Mouse (Mus musculus) heart, adult 9 months (tissue): Measurements from ENCODE around the gene Camta1.

Source experiments
- DNase-seq, 2 experiments: peaks; one replicate each; pipeline ENCODE4 v3.0.0; 2022; ENCODE audit warnings: low spot score in 2 of 2

Camta1 gene

GRCm38 (mm10) chr4:151449981-151450380 lies 411.7 kb downstream of the Camta1 start:
- no peak for DNase-seq

- DNase-seq: no peak
Observed at GRCm38 (mm10) chr4:151448341-151448740, 413.3 kb downstream of the Camta1 start.

DNA sequence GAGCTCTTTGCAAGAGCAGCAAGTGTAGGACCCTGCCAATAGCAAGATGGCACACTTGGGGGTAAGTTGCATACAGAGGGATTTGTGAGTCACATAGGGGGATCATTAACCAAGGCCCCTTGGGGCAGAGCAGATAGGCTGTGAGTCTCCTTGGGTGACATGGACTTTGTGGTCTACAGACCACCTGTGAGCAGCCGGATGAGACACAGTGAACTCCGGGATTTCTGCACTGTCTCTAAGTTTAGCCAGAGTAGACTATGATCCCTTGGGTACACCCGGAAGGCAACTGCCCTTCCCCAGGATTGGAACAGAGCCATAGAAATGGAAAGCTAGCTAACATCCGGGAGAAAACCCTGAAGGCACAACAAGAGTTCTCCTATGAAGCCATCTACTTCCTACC lies 417.0 kb downstream of the Camta1 start:
- DNase-seq: no peak

DNA sequence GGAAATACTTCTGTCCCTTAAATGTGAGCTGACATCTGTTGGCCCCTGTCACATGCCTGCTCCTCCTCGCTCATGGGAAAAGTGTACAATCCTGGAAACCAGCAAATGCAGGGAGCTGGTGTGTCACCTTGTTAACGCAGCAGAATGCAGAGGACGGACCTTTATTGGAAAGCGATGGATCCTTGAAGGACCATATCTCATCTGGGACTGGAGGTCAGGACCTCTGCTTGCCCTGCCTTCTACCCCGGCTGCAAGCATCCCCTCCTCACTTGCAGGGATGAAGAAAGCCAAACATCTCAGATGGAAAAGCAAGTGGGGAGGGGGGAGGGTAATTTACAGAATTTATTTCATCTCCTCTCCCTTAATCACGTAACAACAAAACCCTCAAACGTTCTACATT lies 423.1 kb downstream of the Camta1 start:
- no peak for DNase-seq

DNA sequence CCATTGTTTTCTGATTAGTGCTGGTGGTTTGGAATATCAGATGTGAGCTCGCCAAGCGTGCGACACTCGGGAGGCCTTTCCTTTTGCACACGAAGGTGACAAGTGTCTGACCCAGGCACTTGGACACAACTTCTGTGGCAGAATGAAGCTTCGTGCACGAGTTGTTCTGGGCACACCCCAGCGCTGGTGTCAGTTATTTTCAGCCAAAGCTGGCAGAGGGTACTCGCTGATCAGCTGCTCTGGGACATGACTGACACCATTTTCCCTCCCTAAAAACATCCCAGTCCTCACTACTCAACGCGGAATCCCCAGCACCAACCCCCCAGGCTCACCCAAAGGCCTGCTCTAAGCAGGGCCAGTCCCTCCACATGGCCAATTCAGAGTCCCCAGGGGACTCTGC lies 423.8 kb downstream of the Camta1 start:
- peak; percentile 8 to 23 for DNase-seq

DNA sequence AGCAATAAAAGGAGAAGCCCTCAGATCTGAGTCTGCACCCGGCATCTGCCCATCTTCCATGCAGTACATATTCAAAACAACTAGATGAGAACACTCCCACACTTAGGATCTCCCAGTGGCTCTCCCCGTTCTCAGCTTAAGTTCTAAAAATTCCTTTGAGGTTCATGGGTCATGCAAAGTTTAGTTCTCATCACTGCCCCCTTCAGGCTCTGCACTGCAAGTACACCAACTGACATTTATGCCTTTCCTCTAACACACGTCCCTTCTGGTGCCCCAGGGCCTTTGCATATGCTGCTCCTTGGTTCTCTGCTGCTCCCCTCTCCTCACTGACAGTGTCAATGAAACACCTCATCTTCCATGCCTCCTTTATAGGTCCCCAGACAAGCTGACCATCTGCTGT lies 436.5 kb downstream of the Camta1 start:
- no peak for DNase-seq

DNA sequence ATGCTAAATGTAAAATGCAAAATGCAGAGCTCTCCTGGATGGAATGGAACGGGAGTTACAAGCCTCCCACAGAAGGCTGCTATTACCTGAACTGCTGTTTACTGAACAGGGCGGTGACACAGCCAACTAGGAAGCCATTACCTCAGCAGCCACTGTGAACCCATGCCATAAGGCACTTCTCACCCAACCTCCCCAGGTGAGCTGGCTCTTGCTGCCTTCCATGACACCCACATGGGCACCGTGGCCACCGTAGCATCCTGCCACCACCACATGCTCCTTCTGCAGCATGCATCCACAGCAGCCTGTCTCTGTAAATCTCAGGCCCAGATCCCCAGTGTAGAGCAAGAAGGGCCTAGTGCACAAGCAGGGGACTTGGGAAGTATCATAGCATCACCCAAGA lies 438.8 kb downstream of the Camta1 start:
- DNase-seq: no peak

DNA sequence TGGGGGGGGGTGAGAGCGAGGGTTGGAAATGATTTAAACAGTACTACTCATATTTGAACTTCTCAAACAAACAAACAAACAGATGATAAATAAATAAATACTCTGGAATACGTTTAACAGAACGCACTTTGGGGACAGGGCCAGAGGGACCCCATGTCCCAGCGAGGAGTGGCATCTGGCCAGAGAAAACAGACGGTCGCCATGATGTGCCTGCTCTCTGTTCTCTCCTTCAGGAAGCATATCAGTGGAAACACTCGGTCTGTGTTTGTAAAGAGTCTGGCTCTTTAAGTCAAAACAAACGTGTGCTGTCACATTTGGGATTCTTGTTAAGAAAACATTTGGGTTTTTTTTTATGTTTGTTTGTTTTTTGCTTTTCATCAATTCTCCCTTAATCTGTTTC lies 439.3 kb downstream of the Camta1 start:
- DNase-seq: no peak

- DNase-seq: no peak
Observed at GRCm38 (mm10) chr4:151418344-151418875, 443.3 kb downstream of the Camta1 start.

GRCm38 (mm10) chr4:151415812-151416211 lies 445.9 kb downstream of the Camta1 start:
- DNase-seq: no peak

GRCm38 (mm10) chr4:151415376-151415775 lies 446.3 kb downstream of the Camta1 start:
- no peak for DNase-seq

DNA sequence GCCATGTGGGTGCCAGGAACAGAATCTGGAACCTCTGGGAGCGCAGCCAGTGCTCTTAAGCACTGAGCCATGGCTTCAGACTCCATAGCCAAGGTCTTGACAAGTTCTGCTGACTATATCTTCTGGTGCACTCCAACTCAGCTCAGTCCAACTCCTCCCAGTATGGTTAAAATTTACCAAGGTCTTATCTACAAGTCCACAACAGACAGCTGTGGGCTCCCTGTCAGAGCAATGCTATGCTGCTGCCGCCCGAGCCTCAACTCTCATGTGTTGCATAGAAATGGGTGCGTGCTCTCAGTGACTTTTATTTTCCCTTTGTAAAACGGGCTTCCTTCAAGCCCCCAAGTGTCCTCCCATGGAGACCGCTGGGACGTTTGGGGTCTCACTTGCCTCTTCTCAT lies 446.7 kb downstream of the Camta1 start:
- no peak for DNase-seq

DNA sequence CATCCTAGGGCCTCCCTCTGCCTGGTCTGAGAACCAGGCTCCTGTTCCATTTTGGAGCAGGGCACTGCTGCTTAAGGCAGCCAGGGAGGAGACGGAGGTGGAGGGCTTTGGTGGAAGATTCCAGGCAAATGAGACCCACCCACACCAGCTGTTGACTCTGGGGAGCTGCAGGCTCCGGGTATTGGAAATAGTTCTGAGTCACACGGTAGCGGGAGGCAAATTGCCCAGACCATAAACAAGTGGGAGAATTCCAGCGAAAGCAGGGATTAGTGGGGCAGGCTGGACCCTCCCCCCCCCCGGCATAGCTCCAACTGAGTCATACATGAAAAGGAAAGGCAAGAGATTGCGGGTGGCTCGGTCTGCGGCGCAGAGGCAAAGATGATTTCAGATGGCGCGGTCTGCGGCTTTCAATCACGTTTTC lies 450.0 kb downstream of the Camta1 start:
- DNase-seq: peak; percentile 43 to 76

DNA sequence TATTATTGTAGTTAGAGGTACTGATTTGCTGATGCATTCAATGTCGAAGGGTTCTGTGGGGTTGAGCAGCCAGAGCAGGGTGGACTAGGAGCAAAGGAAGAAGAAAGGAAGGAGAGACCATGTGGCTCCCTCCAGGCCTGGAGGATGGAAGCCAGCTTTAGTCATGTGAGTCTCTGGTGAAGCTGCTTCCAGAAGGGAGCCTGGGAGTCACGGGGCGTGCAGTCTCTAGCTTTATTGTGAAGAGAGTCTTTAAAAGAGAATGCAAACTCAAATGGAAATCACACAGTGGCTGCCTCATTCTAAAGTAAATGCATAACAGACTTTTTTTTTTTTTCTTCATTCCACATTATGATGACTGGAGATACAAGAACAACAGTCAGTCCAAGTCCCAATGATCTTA lies 450.7 kb downstream of the Camta1 start:
- no peak for DNase-seq

DNA sequence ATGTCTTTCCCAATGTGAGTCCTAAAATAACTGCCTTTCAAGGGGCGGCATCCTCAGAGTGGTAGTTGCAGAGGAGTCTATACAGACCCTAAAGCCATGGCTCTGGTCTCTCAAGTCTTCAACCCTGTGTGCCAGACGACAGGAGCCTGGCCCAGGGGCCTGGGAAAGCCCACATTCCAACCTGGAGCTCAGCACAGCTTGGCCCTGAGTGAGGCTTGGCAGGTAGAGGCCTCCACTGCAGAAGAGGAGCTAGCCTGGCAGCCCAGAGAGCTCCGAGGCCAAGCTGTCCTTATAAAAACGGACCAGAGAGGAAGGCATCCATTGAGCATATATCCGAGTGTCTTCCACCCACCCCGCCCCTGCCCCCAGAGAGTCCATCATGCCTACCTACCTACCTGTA lies 452.4 kb downstream of the Camta1 start:
- no peak for DNase-seq

DNA sequence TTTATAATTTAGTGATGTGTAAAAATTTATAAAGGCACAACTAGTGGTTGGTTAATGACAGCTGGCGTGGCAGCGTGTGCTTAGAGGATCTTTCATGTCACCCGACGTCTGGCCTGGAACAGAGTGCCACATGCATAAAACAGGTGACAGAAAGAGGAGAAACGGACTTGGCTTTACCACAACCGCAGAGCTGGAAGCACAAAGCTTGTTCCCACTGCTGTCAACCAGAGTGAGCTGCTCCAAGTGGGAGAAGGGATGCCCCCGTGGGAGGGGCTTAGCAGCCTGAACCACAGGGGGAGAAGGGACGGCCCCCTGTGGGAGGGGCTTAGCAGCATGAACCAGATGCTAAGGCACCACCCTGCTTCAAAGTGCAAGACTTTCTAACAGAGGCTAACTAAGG lies 452.9 kb downstream of the Camta1 start:
- DNase-seq: no peak

DNA sequence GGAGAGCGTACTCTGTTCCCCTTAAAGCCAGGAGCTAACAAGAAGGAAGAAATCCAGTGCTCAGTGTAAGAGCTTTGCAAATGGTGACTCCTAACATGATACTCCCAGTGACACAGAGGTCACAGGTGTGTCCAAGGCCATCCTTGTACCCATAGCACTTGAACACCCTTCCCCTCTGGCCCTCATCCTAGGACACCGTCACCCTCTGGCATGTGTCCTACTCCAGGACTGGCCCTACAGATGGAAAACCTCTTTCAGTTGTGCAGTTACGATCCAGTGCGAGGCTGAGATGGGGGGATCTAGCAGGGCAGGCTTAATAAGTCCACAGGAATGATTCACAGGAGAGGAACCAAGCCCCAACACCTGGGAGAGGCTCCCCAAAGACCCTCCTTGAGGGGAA lies 453.4 kb downstream of the Camta1 start:
- no peak for DNase-seq

DNA sequence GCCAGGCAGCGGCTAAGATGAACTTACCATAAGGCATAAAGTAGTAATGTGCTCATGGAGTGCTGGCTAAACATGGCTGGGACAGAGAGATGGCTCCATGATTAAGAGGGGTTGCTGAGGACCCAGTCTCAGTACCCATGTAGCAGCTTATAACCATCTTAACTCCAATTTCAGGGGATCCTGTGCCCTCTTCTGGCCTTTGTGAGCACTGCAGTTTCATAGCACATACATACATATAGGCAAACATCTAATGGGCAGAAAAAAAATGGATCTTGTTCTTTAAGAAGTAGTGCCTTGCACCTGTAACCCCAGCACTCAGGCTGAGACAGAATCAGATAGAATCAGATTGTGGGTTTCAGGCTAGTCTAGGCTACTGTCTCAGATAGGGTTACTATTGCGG lies 454.5 kb downstream of the Camta1 start:
- DNase-seq: no peak

GRCm38 (mm10) chr4:151404581-151405256 lies 457.0 kb downstream of the Camta1 start:
- peak; percentile 12 to 24 for DNase-seq

- DNase-seq: no peak
Observed at GRCm38 (mm10) chr4:151401685-151402397, 459.8 kb downstream of the Camta1 start.

DNA sequence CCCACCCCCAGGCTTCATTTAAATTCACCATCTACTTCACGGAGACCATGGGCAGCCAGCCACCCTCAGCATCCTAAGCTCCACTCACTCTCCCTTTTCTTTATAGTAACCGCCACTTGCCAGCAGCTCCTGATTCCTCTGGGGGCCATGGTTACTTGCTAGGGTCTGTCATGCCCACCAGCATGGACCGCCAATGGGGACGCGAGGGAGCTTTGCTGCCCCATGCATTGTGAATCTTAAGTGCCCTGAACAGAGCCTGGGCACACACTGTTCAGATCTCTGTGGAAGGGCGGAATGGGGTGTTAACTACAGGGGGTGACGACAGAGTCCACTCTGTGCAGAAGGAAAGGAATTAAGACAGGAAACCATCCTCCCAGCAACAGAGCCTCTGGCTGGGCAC lies 465.1 kb downstream of the Camta1 start:
- DNase-seq: no peak

DNA sequence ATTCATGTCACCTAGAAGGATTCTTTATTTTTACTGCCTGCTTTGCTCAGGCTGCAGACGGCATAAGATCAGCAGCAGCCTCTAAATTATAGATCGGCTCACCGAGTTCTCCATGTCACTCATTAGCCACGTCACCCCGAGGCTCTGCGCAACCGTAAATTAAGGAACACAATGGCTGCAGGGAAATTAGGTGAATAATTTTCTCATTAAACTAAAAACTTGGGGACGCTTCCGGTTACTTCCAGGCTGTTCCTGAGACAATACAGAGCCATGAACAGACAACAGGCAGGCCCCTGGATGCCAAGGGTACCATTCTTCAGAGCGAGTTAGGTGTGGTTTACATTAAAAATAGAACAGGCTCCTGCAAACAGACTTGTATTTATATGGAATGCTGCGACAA lies 472.3 kb downstream of the Camta1 start:
- DNase-seq: no peak

DNA sequence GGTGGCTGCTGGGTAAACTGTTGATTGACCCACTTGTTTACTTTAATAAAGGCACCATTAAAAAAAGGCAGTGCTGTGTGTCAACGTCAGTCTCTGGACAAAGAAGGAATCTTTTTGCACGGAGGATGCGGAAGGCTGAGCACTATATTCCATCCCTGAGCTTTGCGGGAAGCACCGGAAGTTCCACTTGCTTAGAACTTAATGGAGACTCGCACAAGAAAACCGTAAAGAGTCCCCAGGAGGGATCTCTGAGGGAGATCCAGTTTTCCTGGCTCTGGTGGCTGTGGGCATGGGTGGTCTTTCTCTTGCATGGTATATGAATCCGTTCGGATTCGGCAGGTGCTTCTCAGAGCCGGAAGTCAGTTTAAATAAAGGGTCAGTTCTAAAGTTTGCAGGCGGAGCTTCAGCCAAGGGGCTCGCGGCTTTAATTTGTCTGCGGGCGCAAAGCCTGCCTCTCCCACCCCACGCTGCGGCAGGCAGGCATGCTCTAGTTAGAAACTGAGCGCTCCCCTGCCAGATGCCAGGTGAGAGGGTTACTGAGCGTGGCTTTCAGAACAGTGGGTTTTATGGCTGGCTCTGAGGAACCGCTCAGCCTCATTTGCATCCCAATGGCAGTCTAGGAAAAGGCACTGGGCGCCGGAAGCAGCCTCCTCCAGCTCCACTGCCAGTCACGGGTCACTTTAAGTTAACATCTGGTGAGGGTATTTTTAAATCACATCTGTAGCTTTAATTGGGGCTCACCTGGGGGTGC lies 474.8 kb downstream of the Camta1 start:
- DNase-seq: no peak
